Mouse (Mus musculus): Measurements from ENCODE around the gene Abca2.

GRCm38 (mm10) chr2:25480541-25480940 is 52.0 kb downstream of the Abca2 start:
- TF ChIP-seq GATA1 (IDR thresholded peaks at IDR 0.05; ENCODE audit: low read length) (no peak), TAL1 (IDR thresholded peaks at IDR 0.05; ENCODE audit: low read length) (no peak)

Data from erythroblast, embryonic 14.5 days (primary cell).